Mouse (Mus musculus): ENCODE measurements around the gene Tnfrsf13c.

GRCm38 (mm10) chr15:82182311-82182710, 41.9 kb downstream of the Tnfrsf13c start:
- TF ChIP-seq CTCF (IDR thresholded peaks at IDR 0.05; ENCODE audit: low read depth) (peak; percentile 48), EP300 (IDR thresholded peaks at IDR 0.05; ENCODE audit: low read depth) (no peak)
